Mouse (Mus musculus) gastrocnemius, postnatal 36 days (tissue): ENCODE measurements around the gene Adcy7. TPM values are rescaled to one million over a fixed set of nuclear protein-coding genes. Genes with fewer than 3 reads are reported as not detected.

Source experiments
- DNase-seq, 2 experiments: peaks; one replicate each; pipeline ENCODE4 v3.0.0; 2022
- intact Hi-C: fragments of 180-260 bp; cut with DNase I; formaldehyde crosslinking; loops from one replicate; pipeline ENCODE4 v1.15.1; 2025
- total RNA-seq, 2 experiments: library from RNA; stranded (reverse); gene quantifications; 2 replicates each; pipeline ENCODE4 v1.2.3; 2021

The Adcy7 gene
- total RNA-seq, 2 experiments from 2014 or later: 4.9 to 5.2 TPM

DNA sequence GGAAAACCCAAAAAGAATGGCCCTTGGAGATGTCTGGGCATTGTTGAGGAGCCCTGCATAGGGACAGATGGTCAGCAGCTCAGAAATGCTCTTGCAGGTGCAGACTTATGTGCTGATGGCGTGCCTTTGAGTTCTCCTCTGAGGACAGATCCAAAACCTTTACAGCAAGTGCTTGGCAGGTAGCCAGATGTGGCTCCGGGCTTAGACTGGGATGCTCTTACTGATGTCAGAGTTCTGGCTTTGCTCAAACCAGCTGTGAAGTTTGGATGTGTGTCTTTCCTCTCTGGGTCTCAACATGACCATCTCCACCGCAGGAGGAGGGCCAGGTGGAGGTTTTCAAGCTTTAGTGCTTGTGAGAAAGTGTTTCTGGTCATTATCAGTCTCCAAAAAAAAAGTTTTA, 97.6 kb downstream of the Adcy7 start:
- intact Hi-C loops: loop anchor here (10.0 kb wide), 1 partner anchor 325 kb away; the partner anchor contains the start of gene Cyld

DNA sequence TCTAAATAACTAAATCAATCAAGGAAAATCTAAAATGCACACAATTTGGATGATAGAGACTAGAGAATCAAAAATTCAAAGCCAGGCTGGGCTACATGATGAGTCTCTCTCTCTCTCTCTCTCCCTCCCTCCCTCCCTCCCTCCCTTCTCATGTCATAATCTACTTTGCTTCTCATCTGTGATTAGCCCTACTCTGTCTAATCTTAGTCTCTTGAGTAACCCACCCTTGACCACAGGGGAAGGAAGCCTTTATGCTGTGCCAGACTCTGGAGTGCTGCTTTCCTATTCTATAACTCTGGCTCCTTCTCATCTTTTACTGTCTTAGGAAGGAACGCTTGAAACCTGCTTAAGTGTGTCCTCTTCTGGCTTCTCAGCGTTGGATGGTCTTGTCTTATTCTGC, 99.3 kb downstream of the Adcy7 start:
- intact Hi-C loops: no loop called here

More for the DNA sequence above, 97.6 kb downstream of the Adcy7 start:
- no peak for DNase-seq

DNA sequence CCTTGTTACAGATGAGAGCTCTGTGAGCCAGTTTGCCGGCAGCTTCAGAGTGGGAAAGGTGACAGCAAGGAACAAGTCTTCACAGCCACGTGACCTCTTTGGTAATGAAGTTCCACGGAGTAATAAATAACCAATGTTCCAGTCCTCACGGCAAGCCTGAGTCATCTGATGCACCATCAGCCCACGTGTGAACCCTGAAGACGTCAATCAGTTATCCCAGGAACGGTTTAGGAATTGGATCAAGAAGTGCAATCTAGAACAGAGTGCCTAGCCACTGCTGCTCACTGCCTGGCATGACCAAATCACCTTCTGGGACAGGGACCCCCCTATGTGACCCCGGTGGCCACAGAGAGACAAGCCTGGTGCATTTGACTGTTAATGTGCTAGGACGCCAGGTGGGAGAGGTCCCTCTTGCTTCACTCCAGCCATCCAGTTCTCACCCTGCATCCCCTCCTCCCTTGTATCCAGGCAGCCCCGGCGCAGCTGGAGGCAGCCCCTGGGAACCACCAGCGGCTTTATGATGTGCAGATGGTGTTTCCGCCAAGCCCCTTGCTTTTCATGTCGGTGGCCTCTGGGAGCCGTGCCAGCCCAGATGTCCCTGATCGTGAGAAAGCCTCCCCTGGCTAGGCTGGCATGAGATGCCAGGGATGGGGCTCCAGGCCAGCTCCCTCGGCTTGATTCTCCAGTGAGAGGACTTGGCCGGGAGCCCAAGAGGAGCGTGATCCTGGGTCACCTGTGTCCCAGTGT, 104.8 kb downstream of the Adcy7 start:
- no peak for DNase-seq
- intact Hi-C loops: no loop called here

More for the DNA sequence above, 99.3 kb downstream of the Adcy7 start:
- no peak for DNase-seq

Other genes starting within 250 kb of the Adcy7 start
- 10 to 100 TPM; 28.3 to 31.7 TPM for gene Cnep1r1, start 153.6 kb upstream of the Adcy7 start, total RNA-seq
- gene Heatr3, start 134.5 kb upstream of the Adcy7 start, total RNA-seq: 10 to 100 TPM; 24.0 to 30.1 TPM
- gene Tent4b, start 73.2 kb upstream of the Adcy7 start, total RNA-seq: 10 to 100 TPM; 12.8 to 13.3 TPM
- 10 to 100 TPM; 61.0 to 65.3 TPM for gene Brd7, start 89.8 kb downstream of the Adcy7 start, total RNA-seq
- 1 to 10 TPM; 1.7 to 1.8 TPM for gene Nkd1, start 249.0 kb downstream of the Adcy7 start, total RNA-seq